Mouse (Mus musculus): Measurements from ENCODE around the gene Exosc1. TPM values are rescaled to one million over a fixed set of nuclear protein-coding genes. Genes with fewer than 3 reads are reported as not detected.

Exosc1 gene
- total RNA-seq, 2 experiments from 2014 or later = 18.2 to 20.1 TPM

GRCm38 (mm10) chr19:41874356-41874755, 58.9 kb downstream of the Exosc1 start:
- DNase-seq = no peak

Other genes with a start within 250 kb of the Exosc1 start
- 1 to 10 TPM; 1.6 TPM for gene Slit1, start 189.8 kb downstream of the Exosc1 start, total RNA-seq (2021)
- gene Arhgap19, start 131.4 kb downstream of the Exosc1 start, total RNA-seq (2021) = 10 to 100 TPM in 1 of 2 experiments, 1 to 10 TPM in 1; 9.5 to 11.6 TPM
- gene Frat1, start 103.5 kb downstream of the Exosc1 start, total RNA-seq (2021) = 1 to 10 TPM; 5.6 to 6.1 TPM
- gene Frat2, start 85.3 kb downstream of the Exosc1 start, total RNA-seq (2021) = 10 to 100 TPM; 17.3 to 23.7 TPM
- gene Rrp12, start 37.2 kb downstream of the Exosc1 start, total RNA-seq (2021) = 10 to 100 TPM; 27.6 to 28.4 TPM
- gene Pgam1, start 21.5 kb downstream of the Exosc1 start, total RNA-seq (2021) = 10 to 100 TPM; 31.3 to 34.2 TPM
- gene Zdhhc16, start 57 bp upstream of the Exosc1 start, total RNA-seq (2021) = 10 to 100 TPM; 22.7 to 31.3 TPM
- 10 to 100 TPM in 1 of 2 experiments, 1 to 10 TPM in 1; 9.2 to 12.9 TPM for gene Mms19, start 47.7 kb upstream of the Exosc1 start, total RNA-seq (2021)
- gene Ubtd1, start 48.3 kb upstream of the Exosc1 start, total RNA-seq (2021) = 10 to 100 TPM; 23.3 to 27.6 TPM
- 10 to 100 TPM; 65.0 to 72.7 TPM for gene Ankrd2, start 102.6 kb upstream of the Exosc1 start, total RNA-seq (2021)
- 1 to 10 TPM; 4.5 to 4.6 TPM for gene Hoga1, start 112.2 kb upstream of the Exosc1 start, total RNA-seq (2021)
- under 1 TPM; 0.40 to 0.50 TPM for gene 4933411K16Rik, start 118.8 kb upstream of the Exosc1 start, total RNA-seq (2021)
- 1 to 10 TPM; 1.8 to 2.6 TPM for gene Morn4, start 152.9 kb upstream of the Exosc1 start, total RNA-seq (2021)
- gene Pi4k2a, start 157.0 kb upstream of the Exosc1 start, total RNA-seq (2021) = 10 to 100 TPM; 13.3 to 14.7 TPM
- gene Avpi1, start 195.6 kb upstream of the Exosc1 start, total RNA-seq (2021) = 10 to 100 TPM in 1 of 2 experiments, 1 to 10 TPM in 1; 8.3 to 10.3 TPM
- 10 to 100 TPM; 16.9 to 23.5 TPM for gene Marveld1, start 214.0 kb upstream of the Exosc1 start, total RNA-seq (2021)
- 10 to 100 TPM; 12.5 to 17.4 TPM for gene Zfyve27, start 230.5 kb upstream of the Exosc1 start, total RNA-seq (2021)

Data from gastrocnemius, postnatal 10 days (tissue).